Mouse (Mus musculus) heart, postnatal 10 days (tissue): ENCODE measurements at regions not wholly inside any gene's neighbourhood (a gene's known extent, or its start where the extent isn't known, plus 50 kb on each side); places are given as distances from the start of the nearest gene placed in this dataset.
A peak's percentile ranks its signal among the peaks of the same experiment; 100 is the strongest.

Source experiments
- DNase-seq, 2 experiments: peaks; one replicate each; pipeline ENCODE4 v3.0.0; 2021
- intact Hi-C: fragments of 180-260 bp; cut with DNase I; formaldehyde crosslinking; loops from one replicate; pipeline ENCODE4 v1.15.1; 2025

- DNase-seq: no peak
Observed at GRCm38 (mm10) chr11:112976914-112977785, 195.1 kb downstream of the Sox9 start.

GRCm38 (mm10) chr11:112978884-112979283 lies 196.9 kb downstream of the Sox9 start:
- DNase-seq: peak in 1 of 2 experiments; percentile 36

More at GRCm38 (mm10) chr11:112976914-112977785, 195.1 kb downstream of the Sox9 start:
- intact Hi-C loops: loop anchor here (5.0 kb wide), 1 partner anchor 190 kb away; no protein-coding TSS in a partner anchor

GRCm38 (mm10) chr11:112979413-112979812 lies 197.4 kb downstream of the Sox9 start:
- intact Hi-C loops: loop anchor here (5.0 kb wide), 1 partner anchor 192 kb away; no protein-coding TSS in a partner anchor
- no peak for DNase-seq

More at GRCm38 (mm10) chr11:112978884-112979283, 196.9 kb downstream of the Sox9 start:
- intact Hi-C loops: loop anchor here (5.0 kb wide), 1 partner anchor 192 kb away; no protein-coding TSS in a partner anchor

- no peak for DNase-seq
- intact Hi-C loops: no loop called here
Observed at GRCm38 (mm10) chr11:112982165-112982801, 200.3 kb downstream of the Sox9 start.

GRCm38 (mm10) chr11:112982802-112983591 lies 201.0 kb downstream of the Sox9 start:
- DNase-seq: peak; percentile 23 to 38
- intact Hi-C loops: no loop called here

- intact Hi-C loops: no loop called here
- DNase-seq: peak in 1 of 2 experiments; percentile 26
Observed at GRCm38 (mm10) chr11:112986029-112986573, 204.1 kb downstream of the Sox9 start.

- intact Hi-C loops: no loop called here
- DNase-seq: peak in 1 of 2 experiments; percentile 13
Observed at GRCm38 (mm10) chr11:112987782-112988181, 205.8 kb downstream of the Sox9 start.

- intact Hi-C loops: no loop called here
- no peak for DNase-seq
Observed at GRCm38 (mm10) chr11:112988900-112989299, 206.9 kb downstream of the Sox9 start.

- DNase-seq: no peak
- intact Hi-C loops: no loop called here
Observed at GRCm38 (mm10) chr11:112989981-112990512, 208.0 kb downstream of the Sox9 start.

- intact Hi-C loops: no loop called here
- DNase-seq: no peak
Observed at GRCm38 (mm10) chr11:112990751-112991150, 208.7 kb downstream of the Sox9 start.

GRCm38 (mm10) chr11:112991862-112992261 lies 209.8 kb downstream of the Sox9 start:
- intact Hi-C loops: no loop called here
- no peak for DNase-seq

- no peak for DNase-seq
- intact Hi-C loops: no loop called here
Observed at GRCm38 (mm10) chr11:112998777-112999583, 217.0 kb downstream of the Sox9 start.

GRCm38 (mm10) chr11:113001071-113001470 lies 219.0 kb downstream of the Sox9 start:
- no peak for DNase-seq
- intact Hi-C loops: no loop called here

GRCm38 (mm10) chr11:113005895-113006294 lies 223.9 kb downstream of the Sox9 start:
- intact Hi-C loops: no loop called here
- DNase-seq: no peak

GRCm38 (mm10) chr11:113008521-113008920 lies 226.5 kb downstream of the Sox9 start:
- intact Hi-C loops: no loop called here
- DNase-seq: no peak

- intact Hi-C loops: no loop called here
- DNase-seq: no peak
Observed at GRCm38 (mm10) chr11:113009376-113009775, 227.4 kb downstream of the Sox9 start.

GRCm38 (mm10) chr11:113010906-113011305 lies 228.9 kb downstream of the Sox9 start:
- intact Hi-C loops: no loop called here
- DNase-seq: peak in 1 of 2 experiments; percentile 20

GRCm38 (mm10) chr11:113014186-113015010 lies 232.4 kb downstream of the Sox9 start:
- no peak for DNase-seq
- intact Hi-C loops: no loop called here
